Mouse (Mus musculus) small intestine, adult 2 months (tissue): ENCODE data around the gene Exo1.

Source experiments
- CTCF ChIP-seq: fragments of 200-500 bp; IDR thresholded peaks from 2 replicates; pipeline ENCODE4 v1.5.1; 2012; ENCODE audit warnings: low read depth, mild to moderate bottlenecking, control low read depth, inconsistent platforms, low read length, moderate library complexity, mixed read lengths; ENCODE audit not compliant: insufficient replicate concordance, insufficient read length; ENCODE audit errors: extremely low read depth
- POLR2A ChIP-seq: fragments of 200-500 bp; IDR thresholded peaks from 2 replicates; pipeline ENCODE4 v1.6.1; 2012; ENCODE audit warnings: low read depth, mild to moderate bottlenecking, control low read depth, inconsistent platforms, low read length, moderate library complexity

DNA sequence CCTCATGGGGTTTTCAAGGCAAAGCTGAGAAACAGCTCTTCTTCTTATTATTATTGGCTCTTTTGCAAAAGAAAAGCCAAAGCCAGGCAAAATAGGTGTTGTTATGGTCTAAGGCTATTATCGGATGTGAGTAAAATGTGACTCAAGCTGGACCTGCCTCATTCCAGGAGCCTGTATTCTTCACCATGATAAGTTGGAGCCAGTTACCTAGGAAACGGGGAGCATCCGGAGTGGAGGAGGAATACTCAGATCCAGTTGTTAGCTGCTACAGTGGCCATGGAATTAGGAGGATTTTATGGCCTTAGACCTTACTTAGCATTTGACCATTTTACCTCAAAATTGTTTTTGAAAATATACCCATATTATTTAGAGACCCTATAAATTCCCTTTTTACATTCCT is 9.7 kb upstream of the Exo1 start:
- no peak for TF ChIP-seq CTCF
- no peak for TF ChIP-seq POLR2A
